Comparison of ENCODE assay signal across 25 mouse cellular contexts in the genomic region with DNA sequence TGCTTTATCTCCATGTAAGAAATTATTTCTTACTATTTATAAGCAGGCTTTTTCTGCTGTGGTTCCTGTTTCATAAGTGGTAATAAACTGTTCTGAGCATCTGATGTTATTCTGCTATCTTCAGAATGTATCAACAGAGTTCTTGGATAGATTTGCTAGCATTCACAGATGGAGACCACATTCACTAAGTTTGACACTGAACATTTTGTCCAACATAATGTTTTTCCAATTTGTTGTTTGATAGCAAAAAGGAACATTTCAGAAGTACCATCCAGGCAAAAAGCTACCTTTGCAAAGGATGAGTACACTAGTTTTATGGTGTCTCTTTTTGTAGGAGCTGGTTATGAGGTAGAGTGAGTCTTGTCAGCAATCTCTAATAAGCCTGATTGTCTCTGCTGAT.
"Had no signal": no experiment of that assay in that cellular context is flagged by ENCODE, and none has a peak within 500 bp of the region (broad histone marks: within the 10 kb centered on the region; RNA-seq: fewer than 3 reads in every experiment).

No protein-coding gene starts in this region.

- ATAC-seq: hindbrain, postnatal 0 days; intestine, embryonic 16.5 days had no signal

- H3K4me2 ChIP-seq: heart, embryonic 11.5 days; heart, embryonic 13.5 days; heart, embryonic 15.5 days; hindbrain, embryonic 13.5 days; hindbrain, embryonic 15.5 days; limb, embryonic 12.5 days; liver, embryonic 11.5 days; liver, embryonic 13.5 days; liver, embryonic 15.5 days had no signal

- H3K9ac ChIP-seq: heart, embryonic 13.5 days; heart, embryonic 15.5 days; hindbrain, embryonic 13.5 days; hindbrain, embryonic 15.5 days; limb, embryonic 12.5 days; liver, embryonic 13.5 days; liver, embryonic 15.5 days had no signal

- DNase-seq: gastrocnemius, postnatal 14 days; gastrocnemius, postnatal 36 days; heart, adult 11 months; heart, adult 2 months; heart, postnatal 14 days; heart, postnatal 36 days; kidney, adult 18-20 months; kidney, adult 8-10 months; kidney, postnatal 10 days; kidney, postnatal 25 days; kidney, postnatal 4 days; liver; liver, embryonic 13.5 days had no signal

- H3K27ac ChIP-seq: heart, adult 2 months; heart, embryonic 13.5 days; heart, embryonic 15.5 days; hindbrain, embryonic 13.5 days; hindbrain, embryonic 15.5 days; hindbrain, postnatal 0 days; left cerebral cortex, adult 2 months; limb, embryonic 10.5 days; limb, embryonic 12.5 days; liver, embryonic 13.5 days; liver, embryonic 15.5 days had no signal

- H3K27me3 ChIP-seq: heart, embryonic 13.5 days; heart, embryonic 15.5 days; hindbrain, embryonic 13.5 days; hindbrain, embryonic 15.5 days; limb, embryonic 12.5 days; liver, embryonic 13.5 days; liver, embryonic 15.5 days had no signal

- H3K4me1 ChIP-seq: heart, embryonic 13.5 days; heart, embryonic 15.5 days; hindbrain, embryonic 15.5 days; limb, embryonic 10.5 days; limb, embryonic 12.5 days; liver, embryonic 13.5 days; liver, embryonic 15.5 days had no signal

- H3K9me3 ChIP-seq: heart, embryonic 13.5 days; heart, embryonic 15.5 days; hindbrain, embryonic 13.5 days; hindbrain, embryonic 15.5 days; limb, embryonic 10.5 days; limb, embryonic 12.5 days; liver, embryonic 13.5 days; liver, embryonic 15.5 days had no signal

- H3K4me3 ChIP-seq: heart, adult 2 months; heart, embryonic 13.5 days; heart, embryonic 15.5 days; hindbrain, embryonic 13.5 days; hindbrain, embryonic 15.5 days; left cerebral cortex, adult 2 months; limb, embryonic 10.5 days; limb, embryonic 12.5 days; liver, embryonic 13.5 days; liver, embryonic 15.5 days had no signal

- H3K36me3 ChIP-seq: heart, embryonic 13.5 days; heart, embryonic 15.5 days; hindbrain, embryonic 13.5 days; hindbrain, embryonic 15.5 days; limb, embryonic 10.5 days; limb, embryonic 12.5 days; liver, embryonic 13.5 days; liver, embryonic 15.5 days had no signal
